Mouse (Mus musculus): ENCODE measurements around the gene Rbl1. TPM values are rescaled to one million over a fixed set of nuclear protein-coding genes. Genes with fewer than 3 reads are reported as not detected.

Gene Rbl1
- polyA plus RNA-seq, 1 experiment from 2014 or later = 20.2 TPM

DNA sequence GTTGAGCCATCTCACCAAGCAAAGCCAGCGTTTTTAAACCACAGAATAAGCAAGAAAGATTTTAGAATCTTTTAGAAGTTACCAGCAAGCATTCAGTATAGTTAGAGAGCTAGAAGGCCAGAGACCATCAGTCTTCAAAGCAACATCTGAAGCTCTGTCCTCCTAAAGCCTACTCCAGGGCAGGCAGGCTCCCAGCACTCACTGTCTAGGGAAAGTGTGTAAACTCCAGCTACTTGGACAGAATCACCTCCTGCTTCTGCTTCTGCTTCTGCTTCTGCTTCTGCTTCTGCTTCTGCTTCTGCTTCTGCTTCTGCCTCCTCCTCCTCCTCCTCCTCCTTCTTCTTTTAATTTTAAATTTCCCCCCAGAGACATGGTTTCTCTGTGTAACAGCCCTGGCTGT lies 48.3 kb downstream of the Rbl1 start:
- Histone ChIP-seq H3K4me3 (replicated peaks; ENCODE audit: low read length) (no peak overlapping the region), H3K9me3 (replicated peaks; ENCODE audit: control insufficient read depth, low read length) (no peaks in the 10 kb centered on the region), H3K27me3 (ENCODE audit: control insufficient read depth, insufficient read depth, low read length) (no peaks in the 10 kb centered on the region), H3K27ac (ENCODE audit: low read length) (no peak overlapping the region), H3K36me3 (ENCODE audit: control insufficient read depth, insufficient read depth, low read length) (peaks cover 12% of the 10 kb centered on the region; the same call in 1 of the 2 replicates), H3K4me1 (ENCODE audit: control insufficient read depth, insufficient read depth, low read length) (no peaks in the 10 kb centered on the region), H3K9ac (ENCODE audit: low read length) (no peak overlapping the region), H3K4me2 (ENCODE audit: low read depth, low read length) (no peak overlapping the region)
- WGBS = 89% methylated on average over 1 of the region's 1 CpGs
- no peak for ATAC-seq (ENCODE audit: insufficient read depth, low FRiP score)

GRCm38 (mm10) chr2:157153235-157153634 lies 51.1 kb downstream of the Rbl1 start:
- no peak overlapping the region for H3K4me2 ChIP-seq (ENCODE audit: low read depth, low read length)
- WGBS = 85% methylated on average over 2 of the region's 2 CpGs
- H3K4me3 ChIP-seq (replicated peaks; ENCODE audit: low read length) = no peak overlapping the region
- ATAC-seq (ENCODE audit: insufficient read depth, low FRiP score) = no peak
- no peaks in the 10 kb centered on the region for H3K9me3 ChIP-seq (replicated peaks; ENCODE audit: control insufficient read depth, low read length)
- H3K27ac ChIP-seq (ENCODE audit: low read length) = no peak overlapping the region
- H3K4me1 ChIP-seq (ENCODE audit: control insufficient read depth, insufficient read depth, low read length) = no peaks in the 10 kb centered on the region
- H3K27me3 ChIP-seq (ENCODE audit: control insufficient read depth, insufficient read depth, low read length) = no peaks in the 10 kb centered on the region
- no peak overlapping the region for H3K9ac ChIP-seq (ENCODE audit: low read length)
- 0 out of 2 replicates have a peak, but pooled peaks cover 6% of the 10 kb centered on the region for H3K36me3 ChIP-seq (ENCODE audit: control insufficient read depth, insufficient read depth, low read length)

GRCm38 (mm10) chr2:157148417-157148816 lies 55.9 kb downstream of the Rbl1 start:
- Histone ChIP-seq H3K36me3 (ENCODE audit: control insufficient read depth, insufficient read depth, low read length) (0 out of 2 replicates have a peak, but pooled peaks cover 6% of the 10 kb centered on the region), H3K4me3 (replicated peaks; ENCODE audit: low read length) (no peak overlapping the region), H3K27ac (ENCODE audit: low read length) (no peak overlapping the region), H3K27me3 (ENCODE audit: control insufficient read depth, insufficient read depth, low read length) (no peaks in the 10 kb centered on the region), H3K9ac (ENCODE audit: low read length) (no peak overlapping the region), H3K4me1 (ENCODE audit: control insufficient read depth, insufficient read depth, low read length) (no peaks in the 10 kb centered on the region), H3K9me3 (replicated peaks; ENCODE audit: control insufficient read depth, low read length) (no peaks in the 10 kb centered on the region), H3K4me2 (ENCODE audit: low read depth, low read length) (no peak overlapping the region)
- WGBS = 93% methylated on average over 5 of the region's 5 CpGs
- no peak for ATAC-seq (ENCODE audit: insufficient read depth, low FRiP score)

GRCm38 (mm10) chr2:157147397-157148020 lies 56.8 kb downstream of the Rbl1 start:
- WGBS = 75% methylated on average over 9 of the region's 9 CpGs
- Histone ChIP-seq H3K4me2 (ENCODE audit: low read depth, low read length) (no peak overlapping the region), H3K27ac (ENCODE audit: low read length) (no peak overlapping the region), H3K4me3 (replicated peaks; ENCODE audit: low read length) (no peak overlapping the region), H3K4me1 (ENCODE audit: control insufficient read depth, insufficient read depth, low read length) (no peaks in the 10 kb centered on the region), H3K36me3 (ENCODE audit: control insufficient read depth, insufficient read depth, low read length) (0 out of 2 replicates have a peak, but pooled peaks cover 6% of the 10 kb centered on the region), H3K27me3 (ENCODE audit: control insufficient read depth, insufficient read depth, low read length) (no peaks in the 10 kb centered on the region), H3K9me3 (replicated peaks; ENCODE audit: control insufficient read depth, low read length) (no peaks in the 10 kb centered on the region), H3K9ac (ENCODE audit: low read length) (no peak overlapping the region)
- ATAC-seq (ENCODE audit: insufficient read depth, low FRiP score) = no peak

- Histone ChIP-seq H3K4me3 (replicated peaks; ENCODE audit: low read length) (no peak overlapping the region), H3K4me2 (ENCODE audit: low read depth, low read length) (no peak overlapping the region), H3K27me3 (ENCODE audit: control insufficient read depth, insufficient read depth, low read length) (no peaks in the 10 kb centered on the region), H3K9me3 (replicated peaks; ENCODE audit: control insufficient read depth, low read length) (no peaks in the 10 kb centered on the region), H3K9ac (ENCODE audit: low read length) (no peak overlapping the region), H3K4me1 (ENCODE audit: control insufficient read depth, insufficient read depth, low read length) (no peaks in the 10 kb centered on the region), H3K36me3 (ENCODE audit: control insufficient read depth, insufficient read depth, low read length) (0 out of 2 replicates have a peak, but pooled peaks cover 6% of the 10 kb centered on the region), H3K27ac (ENCODE audit: low read length) (no peak overlapping the region)
- ATAC-seq (ENCODE audit: insufficient read depth, low FRiP score) = no peak
- WGBS = 45% methylated on average over 1 of the region's 1 CpGs
These were observed 59.2 kb downstream of the Rbl1 start for GRCm38 (mm10) chr2:157145173-157145572.

- Histone ChIP-seq H3K4me1 (ENCODE audit: control insufficient read depth, insufficient read depth, low read length) (no peaks in the 10 kb centered on the region), H3K27ac (ENCODE audit: low read length) (no peak overlapping the region), H3K4me2 (ENCODE audit: low read depth, low read length) (no peak overlapping the region), H3K27me3 (ENCODE audit: control insufficient read depth, insufficient read depth, low read length) (no peaks in the 10 kb centered on the region), H3K9me3 (replicated peaks; ENCODE audit: control insufficient read depth, low read length) (no peaks in the 10 kb centered on the region), H3K4me3 (replicated peaks; ENCODE audit: low read length) (no peak overlapping the region), H3K9ac (ENCODE audit: low read length) (no peak overlapping the region), H3K36me3 (ENCODE audit: control insufficient read depth, insufficient read depth, low read length) (no peaks in the 10 kb centered on the region)
- WGBS = 85% methylated on average over 5 of the region's 5 CpGs
- ATAC-seq (ENCODE audit: insufficient read depth, low FRiP score) = no peak
These were observed 60.2 kb downstream of the Rbl1 start for GRCm38 (mm10) chr2:157144132-157144531.

GRCm38 (mm10) chr2:157141962-157142361 lies 62.4 kb downstream of the Rbl1 start:
- no peaks in the 10 kb centered on the region for H3K27me3 ChIP-seq (ENCODE audit: control insufficient read depth, insufficient read depth, low read length)
- H3K27ac ChIP-seq (ENCODE audit: low read length) = no peak overlapping the region
- no peak overlapping the region for H3K4me3 ChIP-seq (replicated peaks; ENCODE audit: low read length)
- ATAC-seq (ENCODE audit: insufficient read depth, low FRiP score) = no peak
- no peaks in the 10 kb centered on the region for H3K4me1 ChIP-seq (ENCODE audit: control insufficient read depth, insufficient read depth, low read length)
- 80% methylated on average over 4 of the region's 4 CpGs for WGBS
- no peaks in the 10 kb centered on the region for H3K36me3 ChIP-seq (ENCODE audit: control insufficient read depth, insufficient read depth, low read length)
- H3K9ac ChIP-seq (ENCODE audit: low read length) = no peak overlapping the region
- no peaks in the 10 kb centered on the region for H3K9me3 ChIP-seq (replicated peaks; ENCODE audit: control insufficient read depth, low read length)
- H3K4me2 ChIP-seq (ENCODE audit: low read depth, low read length) = no peak overlapping the region

- no peak overlapping the region for H3K4me2 ChIP-seq (ENCODE audit: low read depth, low read length)
- no peak overlapping the region for H3K27ac ChIP-seq (ENCODE audit: low read length)
- no peaks in the 10 kb centered on the region for H3K9me3 ChIP-seq (replicated peaks; ENCODE audit: control insufficient read depth, low read length)
- no peaks in the 10 kb centered on the region for H3K27me3 ChIP-seq (ENCODE audit: control insufficient read depth, insufficient read depth, low read length)
- no peak overlapping the region for H3K4me3 ChIP-seq (replicated peaks; ENCODE audit: low read length)
- 81% methylated on average over 5 of the region's 5 CpGs for WGBS
- no peak overlapping the region for H3K9ac ChIP-seq (ENCODE audit: low read length)
- no peaks in the 10 kb centered on the region for H3K36me3 ChIP-seq (ENCODE audit: control insufficient read depth, insufficient read depth, low read length)
- no peak for ATAC-seq (ENCODE audit: insufficient read depth, low FRiP score)
- 0 out of 2 replicates have a peak, but pooled peaks cover 5% of the 10 kb centered on the region for H3K4me1 ChIP-seq (ENCODE audit: control insufficient read depth, insufficient read depth, low read length)
These were observed 65.0 kb downstream of the Rbl1 start for GRCm38 (mm10) chr2:157139251-157139802.

DNA sequence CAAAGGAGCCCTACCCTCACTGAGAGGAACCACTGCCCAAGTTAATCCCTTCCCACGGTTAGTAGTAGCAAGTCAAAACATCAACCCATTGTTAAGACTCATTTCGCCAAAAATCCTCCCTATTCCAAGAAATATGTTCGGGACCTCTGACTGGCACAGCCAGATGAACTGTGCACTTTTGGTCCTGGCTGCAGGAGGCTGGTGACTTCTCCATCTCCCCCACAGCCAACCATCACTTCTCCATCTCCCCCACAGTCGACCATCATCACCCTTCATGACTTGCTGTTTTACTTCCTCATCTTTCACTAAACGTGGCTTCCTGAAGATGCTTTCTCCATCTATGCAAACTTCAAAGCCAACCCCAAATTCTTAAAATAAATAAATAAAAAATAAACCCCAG lies 65.5 kb downstream of the Rbl1 start:
- Histone ChIP-seq H3K27ac (ENCODE audit: low read length) (no peak overlapping the region), H3K36me3 (ENCODE audit: control insufficient read depth, insufficient read depth, low read length) (no peaks in the 10 kb centered on the region), H3K4me2 (ENCODE audit: low read depth, low read length) (no peak overlapping the region), H3K27me3 (ENCODE audit: control insufficient read depth, insufficient read depth, low read length) (no peaks in the 10 kb centered on the region), H3K4me3 (replicated peaks; ENCODE audit: low read length) (no peak overlapping the region), H3K9ac (ENCODE audit: low read length) (no peak overlapping the region), H3K9me3 (replicated peaks; ENCODE audit: control insufficient read depth, low read length) (no peaks in the 10 kb centered on the region), H3K4me1 (ENCODE audit: control insufficient read depth, insufficient read depth, low read length) (peaks cover 10% of the 10 kb centered on the region; the same call in 1 of the 2 replicates)
- WGBS = 72% methylated on average over 5 of the region's 5 CpGs
- no peak for ATAC-seq (ENCODE audit: insufficient read depth, low FRiP score)
